Mouse (Mus musculus): Measurements from ENCODE around the gene Ccdc88b. TPM values are rescaled to one million over a fixed set of nuclear protein-coding genes. Genes with fewer than 3 reads are reported as not detected.

Ccdc88b gene
- polyA plus RNA-seq, 1 experiment from 2014 or later = 1.3 TPM

DNA sequence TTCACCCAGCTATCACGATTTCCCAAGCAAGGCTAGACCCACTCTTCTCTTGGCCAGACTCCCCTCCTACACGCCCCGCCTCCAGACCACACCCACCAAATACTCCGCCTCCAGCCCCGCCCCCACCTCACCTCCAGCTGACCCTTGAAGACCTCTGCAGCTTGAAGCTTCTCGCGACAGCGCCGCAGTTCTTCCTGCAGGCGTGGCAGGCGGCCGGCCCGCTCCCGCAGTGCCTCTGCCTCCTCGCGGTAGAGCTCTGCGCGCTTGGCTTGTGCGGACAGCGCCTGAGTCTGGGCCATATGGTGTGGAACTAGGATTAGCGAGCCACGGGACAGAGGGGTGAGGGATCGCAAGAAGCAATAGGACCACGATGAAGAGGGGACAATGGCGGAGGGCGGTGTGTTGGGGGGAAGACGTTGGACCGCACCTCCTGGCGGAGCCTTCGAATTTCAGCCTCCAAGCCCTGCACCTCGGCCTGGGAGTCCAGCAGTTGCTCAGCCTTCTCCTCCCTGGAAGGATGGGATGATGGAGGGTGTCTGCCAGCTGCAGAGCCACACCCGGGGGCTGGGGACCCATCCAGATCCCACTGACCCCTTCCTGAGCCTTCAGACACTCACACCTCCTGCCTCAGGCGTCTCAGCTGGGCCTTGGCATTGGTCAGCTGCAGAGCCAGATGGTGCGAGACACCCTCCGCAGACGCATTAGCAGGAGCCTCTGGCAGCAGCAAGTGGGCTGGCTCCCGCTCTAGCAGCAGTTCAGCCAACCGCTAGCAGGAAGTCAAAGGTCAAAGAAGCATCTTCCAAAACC, 2.6 kb downstream of the Ccdc88b start:
- WGBS = 4% methylated on average over 38 of the region's 38 CpGs
- Histone ChIP-seq H3K4me2 (peak overlapping the region; percentile 46), H3K9me3 (no peaks in the 10 kb centered on the region), H3K9ac (peak overlapping the region; percentile 14; the same call in 1 of the 2 replicates), H3K27me3 (peaks cover 9% of the 10 kb centered on the region; the same call in 1 of the 2 replicates), H3K4me1 (replicated peaks) (peaks cover 20% of the 10 kb centered on the region), H3K4me3 (0 out of 2 replicates have a peak overlapping the region, but pooled peaks have one; percentile 6), H3K27ac (replicated peaks) (peak overlapping the region; percentile 13; the same call in 1 of the 2 replicates), H3K36me3 (no peaks in the 10 kb centered on the region)
- ATAC-seq (ENCODE audit: low read depth) = peak; percentile 45

DNA sequence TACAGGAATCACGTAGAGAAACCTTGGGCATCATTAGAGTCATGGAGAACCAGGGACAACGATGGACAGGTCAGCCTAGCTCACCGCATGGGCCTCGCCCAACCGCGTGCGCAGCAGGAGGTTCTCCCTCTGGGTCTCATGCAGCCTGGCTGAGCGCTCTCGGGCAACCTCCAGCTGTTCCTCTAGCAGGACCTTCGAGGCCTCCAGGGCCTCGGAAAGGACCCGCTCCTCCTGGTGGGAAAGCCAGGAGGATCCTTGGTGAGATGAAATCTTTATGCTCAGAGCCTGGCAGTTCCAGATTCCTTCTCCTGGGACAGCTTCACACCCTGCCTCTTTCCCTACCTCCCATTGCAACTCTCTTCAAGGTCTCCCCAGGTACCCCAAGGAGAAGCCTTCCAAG, 3.4 kb downstream of the Ccdc88b start:
- no peak overlapping the region for H3K27ac ChIP-seq (replicated peaks)
- H3K9ac ChIP-seq = no peak overlapping the region
- H3K4me3 ChIP-seq = no peak overlapping the region
- peaks cover 20% of the 10 kb centered on the region for H3K4me1 ChIP-seq (replicated peaks)
- peaks cover 17% of the 10 kb centered on the region for H3K27me3 ChIP-seq
- 87% methylated on average over 12 of the region's 12 CpGs for WGBS
- H3K36me3 ChIP-seq = no peaks in the 10 kb centered on the region
- H3K9me3 ChIP-seq = no peaks in the 10 kb centered on the region
- no peak for ATAC-seq (ENCODE audit: low read depth)
- no peak overlapping the region for H3K4me2 ChIP-seq

DNA sequence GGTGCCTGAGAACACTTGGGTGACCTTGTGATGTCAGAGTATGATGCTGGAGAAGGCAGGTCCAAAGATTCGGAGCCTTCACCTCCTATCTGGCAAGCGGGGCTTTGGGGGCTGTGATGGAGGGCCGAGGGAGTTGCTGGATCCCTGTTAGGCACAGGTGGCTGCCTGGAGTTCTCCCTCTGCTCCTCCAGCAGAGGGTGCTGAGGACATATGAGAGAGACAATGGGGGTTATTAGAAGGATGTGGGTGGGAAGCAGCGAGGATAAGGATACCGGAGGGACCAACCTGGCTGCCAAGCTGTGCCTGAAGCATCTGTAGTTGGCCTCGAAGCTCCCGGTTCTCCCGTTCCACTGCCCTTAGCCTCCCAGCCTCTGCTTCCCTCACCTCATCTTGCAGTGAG, 4.1 kb downstream of the Ccdc88b start:
- Histone ChIP-seq H3K27ac (replicated peaks) (no peak overlapping the region), H3K9me3 (no peaks in the 10 kb centered on the region), H3K36me3 (no peaks in the 10 kb centered on the region), H3K4me1 (replicated peaks) (peaks cover 20% of the 10 kb centered on the region), H3K27me3 (peaks cover 24% of the 10 kb centered on the region), H3K4me2 (no peak overlapping the region), H3K9ac (no peak overlapping the region), H3K4me3 (no peak overlapping the region)
- no peak for ATAC-seq (ENCODE audit: low read depth)
- WGBS = 81% methylated on average over 8 of the region's 8 CpGs

- ATAC-seq (ENCODE audit: low read depth) = no peak
- Histone ChIP-seq H3K27ac (replicated peaks) (no peak overlapping the region), H3K4me3 (no peak overlapping the region), H3K36me3 (no peaks in the 10 kb centered on the region), H3K4me1 (replicated peaks) (peaks cover 26% of the 10 kb centered on the region), H3K9ac (0 out of 2 replicates have a peak overlapping the region, but pooled peaks have one; percentile 35), H3K27me3 (peaks cover 37% of the 10 kb centered on the region), H3K4me2 (no peak overlapping the region), H3K9me3 (no peaks in the 10 kb centered on the region)
- WGBS = 78% methylated on average over 21 of the region's 21 CpGs
Observed at GRCm38 (mm10) chr19:6852393-6853305, 5.4 kb downstream of the Ccdc88b start.

- WGBS = 84% methylated on average over 3 of the region's 3 CpGs
- no peak overlapping the region for H3K27ac ChIP-seq (replicated peaks)
- H3K4me3 ChIP-seq = no peak overlapping the region
- no peaks in the 10 kb centered on the region for H3K36me3 ChIP-seq
- peaks cover 48% of the 10 kb centered on the region for H3K27me3 ChIP-seq
- H3K9ac ChIP-seq = no peak overlapping the region
- no peaks in the 10 kb centered on the region for H3K9me3 ChIP-seq
- ATAC-seq (ENCODE audit: low read depth) = no peak
- H3K4me2 ChIP-seq = no peak overlapping the region
- H3K4me1 ChIP-seq (replicated peaks) = peaks cover 25% of the 10 kb centered on the region
Observed at GRCm38 (mm10) chr19:6851497-6851896, 6.5 kb downstream of the Ccdc88b start.

DNA sequence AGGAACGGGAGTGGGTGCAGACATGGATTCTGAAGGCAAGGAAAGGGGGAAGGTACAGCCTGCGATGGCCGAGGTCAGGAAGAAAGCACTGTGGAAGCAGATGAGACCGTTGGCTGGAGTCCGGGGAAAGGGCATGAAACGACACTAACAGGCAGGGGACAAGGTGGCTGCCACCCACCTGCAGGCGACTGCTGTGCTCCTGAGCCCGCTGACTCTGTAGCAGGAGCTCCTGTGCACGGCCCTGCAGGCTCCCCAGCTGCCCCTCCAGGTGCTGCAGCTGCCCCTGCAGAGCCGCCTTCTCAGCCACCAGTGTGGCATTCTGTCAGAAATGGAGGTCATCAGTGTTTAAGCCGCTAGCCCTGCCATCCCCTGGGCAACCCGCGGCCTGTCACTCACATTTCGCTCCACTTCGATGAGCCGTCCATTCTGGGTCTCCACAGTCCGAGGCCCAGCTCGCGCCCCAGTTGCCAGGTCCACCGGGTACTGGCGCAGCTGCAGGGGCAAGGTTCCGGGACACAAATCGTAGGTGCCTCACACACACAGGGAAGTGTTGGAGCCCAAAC, 8.4 kb downstream of the Ccdc88b start:
- WGBS = 73% methylated on average over 23 of the region's 23 CpGs
- H3K27ac ChIP-seq (replicated peaks) = no peak overlapping the region
- no peak overlapping the region for H3K4me2 ChIP-seq
- no peak for ATAC-seq (ENCODE audit: low read depth)
- H3K36me3 ChIP-seq = no peaks in the 10 kb centered on the region
- H3K27me3 ChIP-seq = peaks cover 65% of the 10 kb centered on the region
- H3K4me1 ChIP-seq (replicated peaks) = peaks cover 7% of the 10 kb centered on the region
- no peak overlapping the region for H3K9ac ChIP-seq
- H3K4me3 ChIP-seq = no peak overlapping the region
- H3K9me3 ChIP-seq = no peaks in the 10 kb centered on the region

- Histone ChIP-seq H3K27ac (replicated peaks) (no peak overlapping the region), H3K9me3 (no peaks in the 10 kb centered on the region), H3K4me1 (replicated peaks) (peaks cover 7% of the 10 kb centered on the region), H3K27me3 (peaks cover 73% of the 10 kb centered on the region), H3K4me2 (peak overlapping the region; percentile 38), H3K9ac (no peak overlapping the region), H3K36me3 (no peaks in the 10 kb centered on the region), H3K4me3 (peak overlapping the region; percentile 6; the same call in 1 of the 2 replicates)
- 4% methylated on average over 31 of the region's 31 CpGs for WGBS
- ATAC-seq (ENCODE audit: low read depth) = no peak
Observed at GRCm38 (mm10) chr19:6847841-6848517, 10.0 kb downstream of the Ccdc88b start.

DNA sequence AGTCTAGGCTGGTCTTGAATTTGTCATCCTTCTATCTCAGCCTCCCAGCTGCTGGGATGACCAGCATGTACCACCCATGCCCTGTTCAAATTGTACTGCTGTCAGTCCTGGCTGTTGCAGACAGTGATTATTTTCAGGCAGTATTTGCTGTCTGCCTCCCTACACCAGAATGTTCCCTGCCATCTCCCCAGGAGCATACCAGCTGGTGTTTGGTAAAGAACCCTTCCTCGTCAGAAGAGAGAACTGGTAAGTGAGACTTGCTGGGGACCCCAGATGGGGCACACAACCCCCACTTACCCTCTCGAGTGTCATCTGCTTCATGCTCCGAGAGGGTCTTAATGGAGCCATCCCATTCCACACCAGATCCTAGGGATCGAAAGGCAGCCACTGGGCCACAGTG, 12.0 kb downstream of the Ccdc88b start:
- Histone ChIP-seq H3K4me3 (no peak overlapping the region), H3K36me3 (no peaks in the 10 kb centered on the region), H3K9me3 (no peaks in the 10 kb centered on the region), H3K4me1 (replicated peaks) (peaks cover 10% of the 10 kb centered on the region), H3K27me3 (peaks cover 90% of the 10 kb centered on the region), H3K9ac (no peak overlapping the region), H3K27ac (replicated peaks) (no peak overlapping the region), H3K4me2 (no peak overlapping the region)
- 62% methylated on average over 4 of the region's 4 CpGs for WGBS
- no peak for ATAC-seq (ENCODE audit: low read depth)

GRCm38 (mm10) chr19:6842353-6842752, 15.7 kb downstream of the Ccdc88b start:
- H3K36me3 ChIP-seq = no peaks in the 10 kb centered on the region
- H3K27me3 ChIP-seq = peaks cover 93% of the 10 kb centered on the region
- no peak overlapping the region for H3K4me2 ChIP-seq
- H3K27ac ChIP-seq (replicated peaks) = no peak overlapping the region
- no peaks in the 10 kb centered on the region for H3K9me3 ChIP-seq
- H3K9ac ChIP-seq = no peak overlapping the region
- no peak overlapping the region for H3K4me3 ChIP-seq
- ATAC-seq (ENCODE audit: low read depth) = no peak
- peaks cover 25% of the 10 kb centered on the region for H3K4me1 ChIP-seq (replicated peaks)
- WGBS = 70% methylated on average over 1 of the region's 1 CpGs

DNA sequence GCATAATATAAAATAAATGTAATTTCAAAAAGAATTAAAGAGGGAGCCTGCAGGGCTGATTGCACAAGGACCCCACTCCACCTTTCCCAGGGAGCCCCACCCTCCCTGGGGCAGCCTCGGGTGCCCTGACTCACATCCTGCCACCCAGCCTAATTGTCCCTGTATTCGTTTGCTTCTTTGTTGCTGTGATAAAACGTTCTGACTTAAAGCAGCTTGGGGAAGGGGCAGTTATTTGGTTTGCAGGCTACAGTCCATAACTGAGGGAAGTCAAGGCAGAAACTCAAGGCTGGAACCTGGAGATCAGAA, 16.8 kb downstream of the Ccdc88b start:
- peaks cover 25% of the 10 kb centered on the region for H3K4me1 ChIP-seq (replicated peaks)
- peak overlapping the region; percentile 98 for H3K4me2 ChIP-seq
- ATAC-seq (ENCODE audit: low read depth) = no peak
- no peak overlapping the region for H3K27ac ChIP-seq (replicated peaks)
- H3K9ac ChIP-seq = no peak overlapping the region
- no peaks in the 10 kb centered on the region for H3K36me3 ChIP-seq
- no peaks in the 10 kb centered on the region for H3K9me3 ChIP-seq
- no peak overlapping the region for H3K4me3 ChIP-seq
- H3K27me3 ChIP-seq = peaks cover 89% of the 10 kb centered on the region
- 10% methylated on average over 3 of the region's 3 CpGs for WGBS

GRCm38 (mm10) chr19:6840475-6841291, 17.3 kb downstream of the Ccdc88b start, which contains the start of gene Rps6ka4:
Gene Rps6ka4, minus strand, starts transcription at chr19:6840636.
- peak within 1 kb of the TSS; percentile 23; the same call in 1 of the 2 replicates for H3K27ac ChIP-seq (replicated peaks)
- H3K9me3 ChIP-seq = no peaks in the 10 kb centered on the region
- peak within 1 kb of the TSS; percentile 83 for H3K9ac ChIP-seq
- 1% methylated on average over 40 of the region's 44 CpGs for WGBS
- H3K4me1 ChIP-seq (replicated peaks) = peaks cover 25% of the 10 kb centered on the region
- H3K4me3 ChIP-seq = peak within 1 kb of the TSS; percentile 65
- ATAC-seq (ENCODE audit: low read depth) = peak; percentile 86
- peaks cover 89% of the 10 kb centered on the region for H3K27me3 ChIP-seq
- peak within 1 kb of the TSS; percentile 98 for H3K4me2 ChIP-seq
- H3K36me3 ChIP-seq = no peaks in the 10 kb centered on the region

Measured in neural tube, embryonic 13.5 days (tissue).